ENCODE assay signal across 10 mouse cellular contexts in the genomic region with DNA sequence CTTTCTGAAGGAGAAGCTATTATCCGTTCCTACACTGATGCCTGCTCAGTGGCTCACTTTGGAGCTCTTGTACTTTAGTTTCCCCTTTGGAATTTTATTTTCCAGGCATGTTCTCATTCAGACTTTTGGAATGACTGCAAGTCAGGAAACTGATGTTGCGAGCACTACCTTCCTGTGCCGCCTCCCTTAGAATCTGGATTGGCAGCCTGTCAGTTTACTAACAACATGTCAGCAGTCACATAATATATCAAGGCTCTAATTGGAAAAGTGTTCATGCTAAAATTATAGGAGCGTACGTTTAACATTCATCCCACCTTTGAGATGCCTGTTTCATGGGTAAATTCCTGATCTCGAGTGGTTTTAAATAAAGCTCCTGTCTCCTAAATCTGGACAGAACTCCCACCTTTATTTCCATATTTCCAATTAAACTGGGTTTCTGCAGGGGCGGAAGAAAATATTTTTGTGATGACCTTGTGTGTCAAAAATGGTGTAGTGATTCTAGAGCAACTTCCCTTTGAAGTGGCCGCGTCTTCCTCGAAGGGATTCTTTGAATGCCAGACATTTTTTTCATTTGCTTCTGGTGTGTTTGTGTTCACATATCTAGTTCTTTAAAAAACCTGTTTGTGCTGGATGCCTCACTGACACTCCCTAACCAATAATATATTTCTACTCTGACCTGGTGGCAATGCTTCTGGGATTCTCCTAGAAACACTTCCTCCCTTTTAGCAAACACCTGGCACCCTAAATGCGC. TPM values are rescaled to one million over a fixed set of nuclear protein-coding genes. Genes with fewer than 3 reads are reported as not detected.
A peak's percentile ranks its signal among the peaks of the same experiment; 100 is the strongest.
DNase-seq lines count a peak whose midpoint lies in the region; ATAC-seq and TF ChIP-seq lines count a peak whose summit lies in the region.
"Had no signal": no experiment of that assay in that cellular context is flagged by ENCODE, and none has a peak within 500 bp of the region (broad histone marks: within the 10 kb centered on the region; RNA-seq: fewer than 3 reads in every experiment).

No protein-coding gene starts in this region.

- 0 out of 2 replicates have a peak overlapping the region, but pooled peaks have one; percentile 4 for H3K4me2 ChIP-seq in neural tube, embryonic 13.5 days
- H3K4me2 ChIP-seq: forebrain, embryonic 12.5 days; neural tube, embryonic 12.5 days had no signal

- H3K9me3 ChIP-seq in neural tube, embryonic 13.5 days = no peaks in the 10 kb centered on the region
- H3K9me3 ChIP-seq: forebrain, embryonic 12.5 days; neural tube, embryonic 12.5 days had no signal

- no peak for TF ChIP-seq POLR2A in cerebellum, adult 2 months (IDR thresholded peaks at IDR 0.05; ENCODE audit: borderline replicate concordance, insufficient read depth, low read length)
- TF ChIP-seq POLR2A in liver, adult 2 months (IDR thresholded peaks at IDR 0.05; ENCODE audit: extremely low read depth, insufficient read depth, low read length) = no peak

- no peaks in the 10 kb centered on the region for H3K27me3 ChIP-seq in cerebellum, adult 2 months (ENCODE audit: control insufficient read depth, insufficient read depth, low read length)
- H3K27me3 ChIP-seq in liver, adult 2 months (ENCODE audit: control insufficient read depth, insufficient read depth, low read length) = no peaks in the 10 kb centered on the region
- no peaks in the 10 kb centered on the region for H3K27me3 ChIP-seq in neural tube, embryonic 13.5 days
- H3K27me3 ChIP-seq: forebrain, embryonic 12.5 days; neural tube, embryonic 12.5 days had no signal

- no peak for ATAC-seq in neural tube, embryonic 13.5 days (ENCODE audit: low read depth)

- peak overlapping the region; percentile 30 for H3K4me3 ChIP-seq in cerebellum, adult 2 months (replicated peaks; ENCODE audit: insufficient read depth, low read depth, low read length)
- H3K4me3 ChIP-seq in liver, adult 2 months (ENCODE audit: insufficient read depth, low read depth, low read length) = peak overlapping the region; percentile 9; the same call in 1 of the 2 replicates
- no peak overlapping the region for H3K4me3 ChIP-seq in neural tube, embryonic 13.5 days
- H3K4me3 ChIP-seq: forebrain, embryonic 12.5 days; neural tube, embryonic 12.5 days had no signal

- H3K4me1 ChIP-seq in cerebellum, adult 2 months (ENCODE audit: control insufficient read depth, insufficient read depth, low read length) = peaks cover 31% of the 10 kb centered on the region
- H3K4me1 ChIP-seq in liver, adult 2 months (ENCODE audit: control insufficient read depth, insufficient read depth, low read length) = peaks cover 3% of the 10 kb centered on the region; the same call in 1 of the 2 replicates
- peaks cover 70% of the 10 kb centered on the region for H3K4me1 ChIP-seq in neural tube, embryonic 13.5 days (replicated peaks)

- H3K36me3 ChIP-seq in liver, adult 2 months (ENCODE audit: control insufficient read depth, insufficient read depth, low read length) = no peaks in the 10 kb centered on the region
- H3K36me3 ChIP-seq in neural tube, embryonic 13.5 days = no peaks in the 10 kb centered on the region
- H3K36me3 ChIP-seq: forebrain, embryonic 12.5 days; neural tube, embryonic 12.5 days had no signal

- no peak for DNase-seq in cerebellum, adult 2 months
- no peak for DNase-seq in cerebellum, postnatal 36 days
- no peak for DNase-seq in liver, adult 2 months (ENCODE audit: extremely low read depth, low read depth, low spot score)
- DNase-seq in liver = no peak
- DNase-seq in kidney, postnatal 10 days = peak; percentile 49
- DNase-seq in yolk sac, embryonic 10.5 days (ENCODE audit: low spot score) = no peak
- no peak for DNase-seq in cerebellum, adult 9-11 months

- H3K9ac ChIP-seq in liver, adult 2 months (ENCODE audit: low read depth, low read length) = no peak overlapping the region
- H3K9ac ChIP-seq in neural tube, embryonic 13.5 days = no peak overlapping the region
- H3K9ac ChIP-seq: forebrain, embryonic 12.5 days; neural tube, embryonic 12.5 days had no signal

- TF ChIP-seq CTCF in cerebellum, adult 2 months (IDR thresholded peaks at IDR 0.05; ENCODE audit: borderline replicate concordance, insufficient read depth, low read depth, low read length) = no peak
- TF ChIP-seq CTCF in liver, adult 2 months (IDR thresholded peaks at IDR 0.05; ENCODE audit: low read depth, low read length) = no peak

- H3K79me2 ChIP-seq in liver, adult 2 months (ENCODE audit: control insufficient read depth, insufficient read depth, low read length) = peaks cover 29% of the 10 kb centered on the region; the same call in 1 of the 2 replicates

- 69% methylated on average over 11 of the region's 11 CpGs for WGBS in cerebellum, adult 2 months
- WGBS in liver, adult 2 months = 69% methylated on average over 11 of the region's 11 CpGs
- WGBS in neural tube, embryonic 13.5 days = 81% methylated on average over 11 of the region's 11 CpGs

- no peak overlapping the region for H3K27ac ChIP-seq in cerebellum, adult 2 months (ENCODE audit: insufficient read depth, low read length)
- H3K27ac ChIP-seq in liver, adult 2 months (replicated peaks; ENCODE audit: insufficient read depth, low read depth, low read length) = no peak overlapping the region
- H3K27ac ChIP-seq in neural tube, embryonic 13.5 days (replicated peaks) = no peak overlapping the region
- H3K27ac ChIP-seq: forebrain, embryonic 12.5 days; neural tube, embryonic 12.5 days had no signal

RNA-seq across cellular contexts. Expression of gene Dock4, which starts 26.1 kb away (rescaled TPM):
- polyA plus RNA-seq in cerebellum, adult 2 months (2012; rRNA removed) = 35.6 and 41.5 TPM in 2 replicates
- 21.5 and 26.8 TPM in 2 replicates for total RNA-seq in liver, adult 2 months (2014; rRNA removed)
- polyA plus RNA-seq in liver, adult 2 months (2012; rRNA removed) = 5.8 and 5.9 TPM in 2 replicates
- polyA plus RNA-seq in neural tube, embryonic 13.5 days (2015; fragmentation: Nextera tagmentation; extraction: Ambion mirVana) = 31.4 and 31.8 TPM in 2 replicates

RNA-seq across cellular contexts. Expression of gene Zfp277, which starts 26.1 kb away (rescaled TPM):
- 14.3 and 15.8 TPM in 2 replicates for polyA plus RNA-seq in cerebellum, adult 2 months (2012; rRNA removed)
- total RNA-seq in liver, adult 2 months (2014; rRNA removed) = 10.9 and 14.0 TPM in 2 replicates
- polyA plus RNA-seq in liver, adult 2 months (2012; rRNA removed) = 2.8 and 3.3 TPM in 2 replicates
- polyA plus RNA-seq in neural tube, embryonic 13.5 days (2015; fragmentation: Nextera tagmentation; extraction: Ambion mirVana) = 29.1 and 31.0 TPM in 2 replicates
